Mouse (Mus musculus) adrenal gland, adult (tissue): ENCODE results near the gene Thsd4.

ENCODE experiments used
- DNase-seq, 2 experiments: peaks; one replicate each; pipeline ENCODE4 v3.0.0; 2022 to 2023; ENCODE audit warnings: low spot score in 1 of 2; ENCODE audit not compliant: inconsistent age in 2 of 2

Gene Thsd4

DNA sequence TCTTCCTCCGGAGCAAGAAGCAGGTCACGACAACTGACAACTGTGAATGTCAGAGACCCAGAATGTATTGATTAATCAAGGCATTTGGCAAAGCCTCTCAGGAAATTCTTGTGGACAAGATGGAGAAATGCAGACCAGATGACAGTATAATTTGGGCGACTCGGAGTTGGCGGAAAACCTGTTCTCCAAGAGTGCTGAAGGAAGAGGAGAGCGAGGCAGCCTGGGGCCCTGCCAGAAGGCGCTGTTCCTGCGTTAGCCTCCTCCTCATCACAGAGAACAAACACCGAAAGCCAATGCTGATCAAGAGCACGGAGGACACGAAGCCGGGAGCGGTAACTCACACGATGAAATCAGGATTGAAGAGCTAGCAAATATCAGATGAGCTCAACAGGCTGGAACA is 295.7 kb downstream of the Thsd4 start:
- DNase-seq = no peak

DNA sequence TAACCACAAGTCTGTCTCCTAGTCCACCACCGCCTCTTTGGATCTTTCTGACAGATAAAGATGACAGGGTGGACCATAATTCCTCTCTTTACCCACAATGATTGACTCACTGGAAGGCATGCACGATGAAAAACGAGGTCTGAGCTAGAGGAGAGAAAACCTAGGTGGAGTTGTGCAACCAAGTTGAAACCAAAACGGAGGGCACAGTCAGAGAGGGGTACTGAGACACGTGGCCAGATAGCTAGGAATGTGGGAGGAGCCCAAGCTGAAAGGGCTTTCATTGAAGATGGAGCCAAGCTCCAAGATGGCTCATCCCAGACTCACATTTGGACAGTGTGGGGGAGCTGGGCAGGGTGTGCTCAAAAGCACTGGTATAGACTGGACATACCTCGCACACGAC is 296.4 kb downstream of the Thsd4 start:
- no peak for DNase-seq

- DNase-seq = no peak
Measured at GRCm38 (mm10) chr9:60224039-60224695, 297.7 kb downstream of the Thsd4 start.

DNA sequence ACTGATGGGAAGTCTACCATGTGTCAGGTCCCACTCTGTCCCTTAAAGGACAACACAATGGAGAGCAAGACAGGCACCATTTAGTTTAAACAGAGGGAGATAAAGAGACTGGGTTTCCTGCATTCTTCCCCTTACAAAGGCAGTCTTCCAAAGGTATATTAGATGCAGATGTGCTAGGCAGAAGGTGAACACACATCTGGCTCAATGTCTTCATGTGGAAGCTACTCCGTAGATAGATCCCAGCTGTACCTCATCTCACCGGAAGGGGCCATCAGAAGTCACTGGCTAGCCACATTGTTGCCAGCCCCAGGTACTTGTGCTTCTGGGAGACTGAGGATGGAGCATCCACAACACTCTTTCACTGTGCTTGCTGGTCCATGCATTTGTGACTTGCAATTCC is 301.4 kb downstream of the Thsd4 start:
- no peak for DNase-seq

GRCm38 (mm10) chr9:60218396-60218795 is 303.4 kb downstream of the Thsd4 start:
- DNase-seq = no peak

DNA sequence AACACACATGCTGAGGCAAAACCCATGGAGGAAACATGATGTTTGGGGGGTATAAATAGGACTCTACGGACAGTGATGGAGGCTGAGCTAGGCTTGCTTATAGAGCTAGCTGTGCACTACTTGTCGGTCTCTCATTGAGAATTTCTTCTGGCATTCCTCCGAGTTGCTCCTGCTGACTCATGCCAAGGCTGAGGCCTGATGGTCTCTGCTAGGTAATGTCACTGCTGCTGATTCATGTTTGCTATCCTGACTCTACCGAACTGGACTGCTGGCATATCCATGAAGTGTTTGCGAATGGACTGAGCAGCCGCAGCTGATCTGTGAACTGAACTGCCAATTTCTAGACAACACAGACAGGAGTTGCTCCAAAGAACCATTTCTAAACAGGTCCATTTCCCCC is 305.8 kb downstream of the Thsd4 start:
- DNase-seq = peak; percentile 86 to 92

GRCm38 (mm10) chr9:60213111-60213510 is 308.7 kb downstream of the Thsd4 start:
- no peak for DNase-seq

DNA sequence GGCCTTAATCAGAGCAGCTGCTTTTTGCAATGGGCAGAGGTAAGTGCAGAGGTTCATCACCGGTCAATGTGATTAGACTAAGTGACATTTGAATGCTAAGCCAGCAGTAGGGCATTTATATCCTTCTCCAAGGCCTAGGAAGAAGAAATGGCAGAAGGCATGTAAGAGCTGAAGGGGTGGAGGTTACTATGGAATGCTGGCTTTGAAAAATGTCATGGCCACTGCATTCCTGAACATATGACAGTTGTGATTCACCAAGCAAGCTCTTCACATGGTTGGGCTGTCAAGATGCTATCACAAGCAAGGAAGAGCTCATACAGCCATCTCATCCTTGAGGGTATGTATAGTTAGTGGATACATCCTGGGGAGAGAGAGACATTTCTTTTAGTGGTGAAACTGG is 313.0 kb downstream of the Thsd4 start:
- DNase-seq = peak in 1 of 2 experiments; percentile 52

GRCm38 (mm10) chr9:60203141-60203540 is 318.7 kb downstream of the Thsd4 start:
- no peak for DNase-seq

DNA sequence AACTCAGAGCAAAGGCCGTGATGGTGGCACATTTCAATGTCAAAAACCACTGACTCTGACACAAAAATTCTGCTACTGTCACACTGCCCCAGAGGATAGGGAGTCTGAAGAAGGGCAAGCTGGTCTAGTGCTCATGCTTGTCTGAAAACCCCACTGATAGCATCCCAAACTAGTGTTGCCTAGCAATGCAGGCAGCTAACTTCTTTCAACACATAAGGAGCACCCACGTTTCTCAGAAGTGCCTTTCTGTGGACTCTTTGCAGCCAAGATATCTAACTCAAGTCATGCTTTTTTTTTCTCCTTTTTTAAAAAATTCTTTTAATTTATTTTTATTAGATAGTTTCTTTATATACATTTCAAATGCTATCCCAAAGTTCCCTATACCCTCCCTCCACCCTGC is 321.4 kb downstream of the Thsd4 start:
- no peak for DNase-seq

- DNase-seq = no peak
Measured at GRCm38 (mm10) chr9:60198530-60199200, 323.2 kb downstream of the Thsd4 start.

GRCm38 (mm10) chr9:60195502-60195901 is 326.3 kb downstream of the Thsd4 start:
- no peak for DNase-seq

GRCm38 (mm10) chr9:60194905-60195304 is 326.9 kb downstream of the Thsd4 start:
- DNase-seq = no peak

DNA sequence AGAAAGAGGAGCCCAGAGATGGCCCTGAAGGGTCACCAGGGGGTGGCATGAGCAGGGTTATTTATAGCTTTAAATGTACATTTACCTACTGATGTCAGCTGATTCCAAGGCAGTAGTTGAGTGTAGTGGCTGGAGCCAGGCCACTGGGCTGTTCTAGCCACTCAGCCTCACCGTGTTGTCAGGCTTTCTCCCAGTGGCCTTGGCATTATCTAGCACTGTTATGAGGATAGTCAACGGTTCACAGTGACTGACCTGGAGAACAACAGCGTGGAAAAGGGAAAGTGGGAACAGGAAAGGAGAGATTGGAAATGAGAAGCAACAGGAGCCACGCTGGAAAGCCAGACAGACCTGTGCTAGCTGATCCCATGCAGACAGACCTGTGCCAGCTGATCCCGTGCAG is 329.5 kb downstream of the Thsd4 start:
- peak; percentile 68 to 86 for DNase-seq

DNA sequence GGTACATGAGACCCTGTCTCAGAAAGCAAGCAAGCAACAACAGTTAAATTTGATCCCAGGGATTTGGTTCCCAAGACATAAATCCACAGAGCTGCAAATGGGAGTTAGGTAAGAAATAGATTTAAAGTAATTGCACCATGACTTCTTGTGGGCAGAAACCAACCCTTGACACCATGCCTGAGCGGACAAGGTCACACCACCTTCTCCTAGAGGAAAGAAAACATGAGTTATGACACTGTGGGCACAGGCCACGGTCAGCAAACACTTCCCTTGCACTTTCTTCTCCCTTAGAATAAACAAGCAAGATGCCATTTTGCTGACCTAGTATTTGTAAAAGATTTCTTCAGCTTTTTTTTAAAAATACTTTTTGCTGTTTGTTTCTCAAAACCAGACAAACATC is 334.4 kb downstream of the Thsd4 start:
- peak; percentile 30 to 74 for DNase-seq

- no peak for DNase-seq
Measured at GRCm38 (mm10) chr9:60186948-60187347, 334.9 kb downstream of the Thsd4 start.

DNA sequence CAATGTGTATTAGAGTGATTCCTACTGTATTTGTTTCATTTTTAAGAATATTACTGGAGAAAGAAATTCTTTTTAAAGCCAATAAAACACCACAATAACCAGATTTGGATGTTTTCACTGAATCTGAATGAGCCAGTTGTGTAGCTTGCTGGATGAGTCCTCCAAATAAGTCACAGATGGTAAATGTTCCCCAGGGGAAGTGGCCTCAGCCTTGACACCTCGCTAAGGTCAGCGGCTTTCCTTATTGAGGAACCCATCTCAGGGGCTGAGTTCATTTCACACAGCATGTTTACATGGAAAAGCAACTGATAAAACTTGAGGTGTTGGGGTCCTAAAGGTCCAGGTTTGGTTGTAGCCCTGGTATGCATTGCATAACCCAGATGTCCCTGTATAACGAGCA is 337.8 kb downstream of the Thsd4 start:
- peak in 1 of 2 experiments; percentile 45 for DNase-seq

DNA sequence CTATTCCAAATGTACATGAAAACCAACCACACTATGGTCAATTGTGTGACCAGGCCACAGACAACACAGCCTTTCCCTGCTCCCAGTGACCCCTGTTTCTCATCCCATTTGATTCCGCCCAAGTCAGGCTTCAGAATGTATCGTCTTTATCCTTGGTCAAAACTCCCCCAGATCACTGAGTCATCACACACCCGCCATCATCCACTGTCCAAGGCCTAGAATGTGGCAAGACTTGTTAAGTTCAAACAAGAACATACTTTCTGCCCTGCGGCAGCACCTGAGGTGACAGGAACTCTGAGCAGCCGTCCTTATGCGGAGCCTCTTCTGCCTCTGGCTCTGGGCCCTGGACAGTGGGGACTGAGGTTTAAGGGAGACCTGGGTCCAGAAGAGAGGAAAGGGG is 339.5 kb downstream of the Thsd4 start:
- DNase-seq = peak; percentile 45 to 81

DNA sequence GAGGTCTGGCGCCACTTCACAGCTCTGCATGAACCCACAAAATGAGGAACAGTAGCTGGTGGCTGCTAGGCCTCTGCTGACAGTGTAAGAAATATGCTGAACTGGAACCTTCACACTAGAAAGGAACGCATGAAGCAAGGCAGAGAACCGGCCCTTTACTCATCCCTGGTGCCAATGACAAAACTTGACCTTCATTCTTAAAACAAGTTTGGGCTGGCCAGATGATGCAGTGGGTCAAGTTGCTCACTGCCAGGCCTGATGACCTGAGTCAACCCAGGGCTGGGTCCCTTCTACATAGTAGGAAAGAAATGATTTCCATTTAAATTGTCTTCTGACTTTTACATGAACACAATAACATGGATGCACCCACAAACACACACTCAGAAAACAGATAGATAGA is 340.9 kb downstream of the Thsd4 start:
- peak; percentile 53 to 85 for DNase-seq

DNA sequence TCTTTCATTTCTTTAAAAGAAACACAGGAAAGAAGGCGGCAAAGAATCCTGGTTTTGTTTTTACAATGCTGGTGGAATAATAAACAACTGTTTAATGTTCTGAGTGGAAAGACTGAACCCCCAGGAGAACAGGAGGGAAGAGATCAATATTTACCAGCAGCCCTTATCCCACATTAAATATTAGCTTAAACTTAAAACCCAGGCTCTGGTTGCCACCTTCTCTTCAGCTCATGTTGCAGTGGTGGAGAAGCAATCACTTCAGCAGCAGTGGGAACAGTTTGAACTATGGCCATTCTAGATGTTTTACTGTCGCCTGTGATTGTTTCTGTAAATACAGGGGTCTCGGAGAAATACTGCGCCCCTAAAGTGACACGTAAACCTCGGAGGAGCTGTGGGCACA is 341.7 kb downstream of the Thsd4 start:
- no peak for DNase-seq

DNA sequence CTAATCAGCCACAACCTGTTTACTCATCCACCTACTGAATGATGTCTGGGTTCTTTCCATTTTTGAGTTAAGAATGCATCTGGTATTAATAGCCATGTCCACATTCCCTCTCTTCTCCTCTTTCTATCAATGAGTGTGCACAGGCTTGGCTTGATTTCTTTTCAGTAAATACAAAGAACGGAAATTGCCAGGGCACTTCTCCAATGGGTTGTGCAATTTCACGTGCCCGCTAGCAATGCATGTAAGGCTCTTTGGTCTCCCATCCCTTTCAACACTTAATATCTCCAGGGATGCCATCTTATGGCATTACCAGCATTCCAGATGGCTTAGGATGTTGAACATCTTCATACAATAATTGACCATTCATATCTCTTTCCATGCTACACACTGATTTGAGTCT is 345.5 kb downstream of the Thsd4 start:
- no peak for DNase-seq

GRCm38 (mm10) chr9:60172459-60173060 is 349.3 kb downstream of the Thsd4 start:
- peak; percentile 17 to 53 for DNase-seq
